1 mouse cellular context compared by ENCODE assay signal in genomic region chr4:62393459-62393858, GRCm38 (mm10).
TF ChIP-seq lines count a peak whose summit lies in the region.

No protein-coding gene starts in this region.

TF ChIP-seq in myocyte, 11 proteins besides CTCF, POLR2A, EP300 and RAD21:
- TF ChIP-seq TCF12 (IDR thresholded peaks at IDR 0.05; ENCODE audit: insufficient read depth, poor library complexity, severe bottlenecking), result no peak
- no peak for TF ChIP-seq SRF (IDR thresholded peaks at IDR 0.05; ENCODE audit: control insufficient read depth, insufficient read length, low read depth)
- peak; percentile 55 for TF ChIP-seq POLR2AphosphoS2 (IDR thresholded peaks at IDR 0.05; ENCODE audit: insufficient read length, low read depth)
- TF ChIP-seq REST (IDR thresholded peaks at IDR 0.05; ENCODE audit: insufficient read depth, insufficient read length), result no peak
TF ChIP-seq in myocyte: peak in this region for 1.
